Mouse (Mus musculus): ENCODE data around the gene Adamts2. TPM values are rescaled to one million over a fixed set of nuclear protein-coding genes. Genes with fewer than 3 reads are reported as not detected.

Gene Adamts2
- polyA plus RNA-seq, 2 experiments = 0.83 to 1.1 TPM

DNA sequence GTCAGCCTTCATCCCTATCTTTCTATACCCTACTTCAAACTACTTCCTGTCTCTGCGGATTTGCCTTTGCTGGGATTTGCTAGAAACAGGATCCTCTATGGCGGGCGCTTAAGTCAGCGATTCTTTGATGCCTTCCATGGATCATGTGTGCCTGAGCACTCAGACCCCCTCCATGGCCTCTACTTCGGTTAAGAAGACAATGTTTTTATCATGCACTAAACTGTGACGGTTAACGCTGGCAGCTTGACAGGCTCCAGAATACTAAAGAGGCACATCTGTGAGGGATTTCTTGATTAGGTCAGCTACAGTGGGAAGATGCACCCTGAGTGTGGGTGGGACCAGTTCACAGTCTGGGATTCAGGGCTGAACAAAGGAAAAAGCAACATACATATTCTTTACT lies 101.5 kb downstream of the Adamts2 start:
- H3K9ac ChIP-seq (replicated peaks) = no peak overlapping the region
- ATAC-seq (ENCODE audit: insufficient read depth) = no peak
- TF ChIP-seq CTCF (IDR thresholded peaks at IDR 0.05; ENCODE audit: low read depth) (no peak), EP300 (IDR thresholded peaks at IDR 0.05; ENCODE audit: low read depth) (no peak)
- no peak overlapping the region for H3K4me3 ChIP-seq (ENCODE audit: insufficient read depth in 1 of 2, low read depth in 2 of 2, low read length in 2 of 2)
- no peaks in the 10 kb centered on the region for H3K9me3 ChIP-seq (ENCODE audit: control insufficient read depth, low read length)
- H3K27ac ChIP-seq = no peak overlapping the region
- DNase-seq (ENCODE audit: low read depth in 3 of 3, low spot score in 3 of 3) = no peak
- no peaks in the 10 kb centered on the region for H3K36me3 ChIP-seq (replicated peaks; ENCODE audit: control insufficient read depth, insufficient read depth, low read depth)
- H3K4me2 ChIP-seq (ENCODE audit: low read depth) = no peak overlapping the region
- no peaks in the 10 kb centered on the region for H3K4me1 ChIP-seq (replicated peaks; ENCODE audit: control insufficient read depth in 2 of 2, insufficient read depth in 2 of 2, low read length in 1 of 2)
- H3K27me3 ChIP-seq (ENCODE audit: control insufficient read depth, insufficient read depth, low read length) = no peaks in the 10 kb centered on the region
- WGBS (ENCODE audit: insufficient replicate concordance) = 60% methylated on average over 7 of the region's 7 CpGs

DNA sequence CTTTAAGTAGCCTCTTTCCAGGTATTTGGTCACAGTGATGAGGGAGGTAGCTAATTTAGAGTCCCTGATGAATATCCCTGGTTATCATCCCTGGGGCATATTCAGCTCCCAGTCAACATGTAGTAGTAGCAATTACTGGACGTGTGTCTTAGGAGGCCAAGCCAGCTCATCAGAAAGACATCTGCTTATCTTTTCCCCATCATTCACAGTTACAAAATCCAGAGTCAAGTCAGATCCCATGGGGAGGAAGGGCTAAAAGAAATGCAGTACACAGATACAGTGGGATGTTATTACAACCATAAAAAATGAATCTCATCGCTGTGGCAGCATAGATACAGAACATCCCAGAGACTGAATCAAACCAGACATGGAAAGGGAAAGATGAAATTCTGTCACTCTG lies 102.6 kb downstream of the Adamts2 start:
- H3K27ac ChIP-seq = no peak overlapping the region
- no peaks in the 10 kb centered on the region for H3K36me3 ChIP-seq (replicated peaks; ENCODE audit: control insufficient read depth, insufficient read depth, low read depth)
- ATAC-seq (ENCODE audit: insufficient read depth) (no peak), DNase-seq (ENCODE audit: low read depth in 3 of 3, low spot score in 3 of 3) (no peak)
- H3K4me1 ChIP-seq (replicated peaks; ENCODE audit: control insufficient read depth in 2 of 2, insufficient read depth in 2 of 2, low read length in 1 of 2) = no peaks in the 10 kb centered on the region
- no peak overlapping the region for H3K4me3 ChIP-seq (ENCODE audit: insufficient read depth in 1 of 2, low read depth in 2 of 2, low read length in 2 of 2)
- no peak overlapping the region for H3K4me2 ChIP-seq (ENCODE audit: low read depth)
- no peaks in the 10 kb centered on the region for H3K9me3 ChIP-seq (ENCODE audit: control insufficient read depth, low read length)
- H3K27me3 ChIP-seq (ENCODE audit: control insufficient read depth, insufficient read depth, low read length) = no peaks in the 10 kb centered on the region
- WGBS (ENCODE audit: insufficient replicate concordance) = 56% methylated on average over 2 of the region's 2 CpGs
- no peak for TF ChIP-seq CTCF (IDR thresholded peaks at IDR 0.05; ENCODE audit: low read depth)
- TF ChIP-seq EP300 (IDR thresholded peaks at IDR 0.05; ENCODE audit: low read depth) = no peak
- no peak overlapping the region for H3K9ac ChIP-seq (replicated peaks)

DNA sequence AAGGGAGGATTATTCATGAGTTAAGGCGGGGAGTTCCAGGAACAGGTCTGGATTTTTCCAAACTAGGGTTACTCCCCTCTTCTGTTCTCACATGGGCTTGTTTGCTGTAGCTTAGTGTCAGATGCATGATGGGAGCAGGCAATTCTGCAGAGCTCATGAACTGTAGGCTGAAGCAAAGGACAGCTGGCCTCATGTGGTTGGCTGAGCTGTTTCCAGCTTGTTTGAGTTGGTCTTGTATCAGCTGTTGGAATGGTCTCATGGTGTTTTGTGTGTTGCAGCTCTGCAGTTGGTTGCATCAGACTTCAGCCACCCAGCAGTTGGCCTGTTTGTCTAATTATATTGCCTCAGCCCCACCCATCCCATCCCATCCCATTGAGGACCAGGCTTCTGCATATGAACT lies 105.4 kb downstream of the Adamts2 start:
- no peak overlapping the region for H3K4me3 ChIP-seq (ENCODE audit: insufficient read depth in 1 of 2, low read depth in 2 of 2, low read length in 2 of 2)
- no peaks in the 10 kb centered on the region for H3K4me1 ChIP-seq (replicated peaks; ENCODE audit: control insufficient read depth in 2 of 2, insufficient read depth in 2 of 2, low read length in 1 of 2)
- H3K36me3 ChIP-seq (replicated peaks; ENCODE audit: control insufficient read depth, insufficient read depth, low read depth) = no peaks in the 10 kb centered on the region
- no peaks in the 10 kb centered on the region for H3K27me3 ChIP-seq (ENCODE audit: control insufficient read depth, insufficient read depth, low read length)
- no peak overlapping the region for H3K9ac ChIP-seq (replicated peaks)
- H3K4me2 ChIP-seq (ENCODE audit: low read depth) = no peak overlapping the region
- no peak for TF ChIP-seq EP300 (IDR thresholded peaks at IDR 0.05; ENCODE audit: low read depth)
- H3K27ac ChIP-seq = no peak overlapping the region
- ATAC-seq (ENCODE audit: insufficient read depth) (no peak), DNase-seq (ENCODE audit: low read depth in 3 of 3, low spot score in 3 of 3) (no peak)
- WGBS (ENCODE audit: insufficient replicate concordance) = 41% methylated on average over 1 of the region's 1 CpGs
- no peaks in the 10 kb centered on the region for H3K9me3 ChIP-seq (ENCODE audit: control insufficient read depth, low read length)

DNA sequence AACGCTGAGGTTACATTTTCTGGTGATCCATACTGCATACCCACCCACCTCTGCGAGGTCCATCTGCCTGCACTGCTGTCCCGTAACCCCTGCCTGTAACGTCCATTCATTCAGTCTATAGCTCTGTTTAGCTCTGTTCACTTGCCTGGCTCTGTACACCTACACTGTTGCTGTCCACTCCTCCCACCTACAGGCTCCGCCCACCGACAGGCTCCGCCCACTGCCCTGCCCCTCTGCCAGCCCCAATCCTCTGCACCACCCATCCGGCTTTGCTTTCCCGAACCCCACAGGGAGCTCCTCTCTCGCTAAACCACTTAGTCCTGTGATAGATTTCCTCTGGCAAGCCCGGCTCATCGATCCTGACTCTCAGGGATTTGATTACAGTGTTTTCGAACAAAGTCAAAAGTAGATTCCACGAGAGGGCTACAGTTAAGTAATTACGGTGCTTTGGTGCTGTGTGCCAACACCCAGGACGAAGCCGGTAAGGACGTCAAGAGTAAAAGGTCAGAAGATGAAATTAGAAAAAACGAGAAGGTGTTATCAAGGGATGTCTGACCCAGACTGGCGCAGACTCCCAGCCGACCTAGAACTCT lies 111.8 kb downstream of the Adamts2 start:
- H3K4me3 ChIP-seq (ENCODE audit: insufficient read depth in 1 of 2, low read depth in 2 of 2, low read length in 2 of 2) = no peak overlapping the region
- TF ChIP-seq CTCF (IDR thresholded peaks at IDR 0.05; ENCODE audit: low read depth) (no peak), EP300 (IDR thresholded peaks at IDR 0.05; ENCODE audit: low read depth) (no peak)
- H3K27me3 ChIP-seq (ENCODE audit: control insufficient read depth, insufficient read depth, low read length) = no peaks in the 10 kb centered on the region
- no peak for ATAC-seq (ENCODE audit: insufficient read depth)
- no peaks in the 10 kb centered on the region for H3K36me3 ChIP-seq (replicated peaks; ENCODE audit: control insufficient read depth, insufficient read depth, low read depth)
- no peak for DNase-seq (ENCODE audit: low read depth in 3 of 3, low spot score in 3 of 3)
- H3K4me1 ChIP-seq (replicated peaks; ENCODE audit: control insufficient read depth in 2 of 2, insufficient read depth in 2 of 2, low read length in 1 of 2) = no peaks in the 10 kb centered on the region
- no peak overlapping the region for H3K4me2 ChIP-seq (ENCODE audit: low read depth)
- H3K9ac ChIP-seq (replicated peaks) = no peak overlapping the region
- no peaks in the 10 kb centered on the region for H3K9me3 ChIP-seq (ENCODE audit: control insufficient read depth, low read length)
- no peak overlapping the region for H3K27ac ChIP-seq
- WGBS (ENCODE audit: insufficient replicate concordance) = 33% methylated on average over 21 of the region's 21 CpGs

DNA sequence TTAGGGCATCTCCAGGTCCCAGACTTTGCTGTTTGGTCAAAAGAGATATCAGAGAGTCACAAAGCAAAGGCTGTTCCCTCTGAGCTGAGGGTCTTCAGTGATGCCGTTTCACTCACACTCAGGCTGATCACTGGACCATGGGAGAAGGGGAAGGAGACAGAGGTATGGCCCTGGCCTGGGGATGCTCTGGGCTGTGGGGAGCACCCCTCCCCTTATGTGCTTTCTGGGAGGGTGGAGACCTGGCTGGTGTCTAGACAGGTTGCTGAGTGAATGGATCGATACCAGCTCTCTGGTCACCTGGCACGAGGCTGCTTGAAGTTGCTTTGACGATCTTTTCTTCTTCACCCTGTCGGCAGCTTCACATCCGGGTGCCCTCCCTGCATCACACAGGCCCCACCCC lies 113.2 kb downstream of the Adamts2 start:
- Histone ChIP-seq H3K36me3 (replicated peaks; ENCODE audit: control insufficient read depth, insufficient read depth, low read depth) (no peaks in the 10 kb centered on the region), H3K27ac (no peak overlapping the region), H3K27me3 (ENCODE audit: control insufficient read depth, insufficient read depth, low read length) (no peaks in the 10 kb centered on the region), H3K4me2 (ENCODE audit: low read depth) (no peak overlapping the region), H3K4me1 (replicated peaks; ENCODE audit: control insufficient read depth in 2 of 2, insufficient read depth in 2 of 2, low read length in 1 of 2) (no peaks in the 10 kb centered on the region), H3K4me3 (ENCODE audit: insufficient read depth in 1 of 2, low read depth in 2 of 2, low read length in 2 of 2) (no peak overlapping the region), H3K9me3 (ENCODE audit: control insufficient read depth, low read length) (no peaks in the 10 kb centered on the region), H3K9ac (replicated peaks) (no peak overlapping the region)
- TF ChIP-seq EP300 (IDR thresholded peaks at IDR 0.05; ENCODE audit: low read depth) (no peak), CTCF (IDR thresholded peaks at IDR 0.05; ENCODE audit: low read depth) (no peak)
- DNase-seq (ENCODE audit: low read depth in 3 of 3, low spot score in 3 of 3) (no peak), ATAC-seq (ENCODE audit: insufficient read depth) (no peak)
- 47% methylated on average over 6 of the region's 6 CpGs for WGBS (ENCODE audit: insufficient replicate concordance)
